Mouse (Mus musculus) limb, embryonic 14.5 days (tissue): ENCODE data around the gene Cxcr1. TPM values are rescaled to one million over a fixed set of nuclear protein-coding genes. Genes with fewer than 3 reads are reported as not detected.
A peak's percentile ranks its signal among the peaks of the same experiment; 100 is the strongest.

ENCODE experiments used
- ATAC-seq: fragments of 200-750 bp; cut with Nextera tagmentation; 2 replicates; pipeline ENCODE4 v1.8.0; 2017; ENCODE audit warnings: low read depth, moderate number of reproducible peaks, moderate TSS enrichment; ENCODE audit not compliant: low FRiP score
- DNase-seq: peaks from one replicate; pipeline ENCODE4 v3.0.0-alpha.2; 2015; ENCODE audit warnings: low spot score
- H3K27ac ChIP-seq: fragments of 300-500 bp; sonication (generic); replicated peaks from 2 replicates; pipeline ENCODE4 v1.5.1; 2014; ENCODE audit warnings: low read depth, mild to moderate bottlenecking, low read length, moderate library complexity, mixed read lengths
- H3K27me3 ChIP-seq: fragments of 300-500 bp; sonication (generic); 2 replicates; pipeline ENCODE4 v1.6.1; 2014; ENCODE audit warnings: low read length, mixed read lengths; ENCODE audit not compliant: control insufficient read depth, insufficient read depth
- H3K36me3 ChIP-seq: fragments of 300-500 bp; sonication (generic); 2 replicates; pipeline ENCODE4 v1.6.1; 2014; ENCODE audit warnings: mild to moderate bottlenecking, low read length, moderate library complexity, mixed read lengths; ENCODE audit not compliant: control insufficient read depth, insufficient read depth
- H3K4me1 ChIP-seq: fragments of 300-500 bp; sonication (generic); 2 replicates; pipeline ENCODE4 v1.6.1; 2014; ENCODE audit warnings: antibody characterized with exemption, low read length, mixed read lengths; ENCODE audit not compliant: control insufficient read depth, insufficient read depth
- H3K4me2 ChIP-seq: fragments of 300-500 bp; sonication (generic); replicated peaks from 2 replicates; pipeline ENCODE4 v1.6.1; 2014; ENCODE audit warnings: low read depth, mild to moderate bottlenecking, low read length, moderate library complexity; ENCODE audit not compliant: severe bottlenecking
- H3K4me3 ChIP-seq: fragments of 300-500 bp; sonication (generic); replicated peaks from 2 replicates; pipeline ENCODE4 v1.5.1; 2014; ENCODE audit warnings: low read length
- H3K9ac ChIP-seq: fragments of 300-500 bp; sonication (generic); 2 replicates; pipeline ENCODE4 v1.6.1; 2014; ENCODE audit warnings: mild to moderate bottlenecking, low read depth, low read length, moderate library complexity; ENCODE audit not compliant: severe bottlenecking
- H3K9me3 ChIP-seq: fragments of 300-500 bp; sonication (generic); 2 replicates; pipeline ENCODE4 v1.6.1; 2016; ENCODE audit warnings: low read length; ENCODE audit not compliant: control insufficient read depth
- POLR2A ChIP-seq: fragments of 200-500 bp; IDR thresholded peaks from 2 replicates; pipeline ENCODE4 v1.8.0; 2012; ENCODE audit warnings: inconsistent platforms, mild to moderate bottlenecking, moderate library complexity, borderline replicate concordance; ENCODE audit not compliant: insufficient read depth, insufficient read length; ENCODE audit errors: extremely low read depth
- WGBS: fragments of 180-500 bp; shearing (Covaris S2); extraction: QIAGEN DNeasy Blood & Tissue Kit; methylation state at CpG from one replicate; pipeline ENCODE4 v1.1.7; 2014; 5-methylcytosine and 5-hydroxymethylcytosine counted together
- microRNA counts: library from miRNA; unstranded; fragments of <30 nt; microRNA quantifications from one replicate; lab custom pipeline; 2016
- microRNA-seq: library from miRNA; unstranded; fragments of <30 nt; microRNA quantifications from one replicate; pipeline ENCODE4, GENCODE M21; 2016
- polyA plus RNA-seq, 2 experiments: library from polyadenylated mRNA; depleted of rRNA in 1 of 2; stranded (reverse) in 1 of 2; unstranded in 1 of 2; fragments of >200 nt; fragmentation: Nextera tagmentation in 1 of 2; extraction: Ambion mirVana in 1 of 2; gene quantifications; 2 replicates each; pipeline versions ENCODE4 v1.2.1 to v1.2.3; 2012 to 2014

The Cxcr1 gene
- polyA plus RNA-seq, 2 experiments = not detected

DNA sequence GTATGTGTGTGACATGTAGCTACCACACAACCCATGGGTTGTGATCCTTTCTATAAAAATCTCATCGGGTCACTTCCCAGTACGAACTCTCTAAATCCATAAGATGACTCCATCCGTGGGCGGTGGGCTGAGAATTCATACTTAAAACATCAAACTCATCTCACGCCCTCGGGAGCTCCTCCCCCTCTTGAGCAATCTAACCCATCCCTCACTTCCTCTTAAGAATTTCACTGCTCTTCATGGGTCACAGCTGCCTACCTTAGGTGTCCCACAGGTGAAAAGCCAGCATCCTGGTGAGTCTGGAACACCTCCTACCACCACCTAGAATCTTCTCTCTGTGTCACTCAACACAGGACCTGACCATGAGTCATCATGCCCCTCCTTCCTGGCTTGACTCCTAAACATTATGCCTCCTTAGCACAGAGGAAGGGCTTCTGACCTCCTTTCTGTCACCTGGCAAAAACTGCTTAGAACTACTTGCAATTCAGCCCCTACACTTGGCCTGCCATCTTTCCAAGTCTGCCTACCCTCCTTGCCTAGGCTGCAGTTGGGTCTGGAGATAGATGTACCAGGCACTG, 38.9 kb downstream of the Cxcr1 start:
- Histone ChIP-seq H3K27me3 (no peaks in the 10 kb centered on the region), H3K9ac (no peak overlapping the region), H3K4me1 (no peaks in the 10 kb centered on the region), H3K36me3 (no peaks in the 10 kb centered on the region), H3K27ac (no peak overlapping the region), H3K9me3 (no peaks in the 10 kb centered on the region), H3K4me2 (no peak overlapping the region), H3K4me3 (no peak overlapping the region)
- ATAC-seq (no peak), DNase-seq (no peak)
- 88% methylated on average over 6 of the region's 6 CpGs for WGBS
- no peak for TF ChIP-seq POLR2A

GRCm38 (mm10) chr1:74153461-74154184, 40.8 kb downstream of the Cxcr1 start, which contains the start of gene Cxcr2:
TSS of gene Cxcr2 (plus strand) at chr1:74153989.
- no peak within 1 kb of the TSS for H3K4me3 ChIP-seq
- H3K4me1 ChIP-seq = no peaks in the 10 kb centered on the region
- no peaks in the 10 kb centered on the region for H3K36me3 ChIP-seq
- no peaks in the 10 kb centered on the region for H3K9me3 ChIP-seq
- 75% methylated on average over 8 of the region's 8 CpGs for WGBS
- H3K27ac ChIP-seq = no peak within 1 kb of the TSS
- H3K9ac ChIP-seq = no peak within 1 kb of the TSS
- ATAC-seq (no peak), DNase-seq (no peak)
- H3K4me2 ChIP-seq = no peak within 1 kb of the TSS
- TF ChIP-seq POLR2A = no peak
- H3K27me3 ChIP-seq = no peaks in the 10 kb centered on the region

GRCm38 (mm10) chr1:74151091-74151490, 43.3 kb downstream of the Cxcr1 start:
- Histone ChIP-seq H3K9me3 (no peaks in the 10 kb centered on the region), H3K9ac (no peak overlapping the region), H3K4me1 (no peaks in the 10 kb centered on the region), H3K4me2 (no peak overlapping the region), H3K4me3 (no peak overlapping the region), H3K27ac (no peak overlapping the region), H3K27me3 (no peaks in the 10 kb centered on the region), H3K36me3 (no peaks in the 10 kb centered on the region)
- ATAC-seq (no peak), DNase-seq (no peak)
- TF ChIP-seq POLR2A = no peak
- WGBS = 72% methylated on average over 3 of the region's 3 CpGs

- no peak overlapping the region for H3K4me2 ChIP-seq
- H3K4me1 ChIP-seq = no peaks in the 10 kb centered on the region
- H3K36me3 ChIP-seq = no peaks in the 10 kb centered on the region
- DNase-seq (no peak), ATAC-seq (no peak)
- no peak overlapping the region for H3K27ac ChIP-seq
- WGBS = 82% methylated on average over 3 of the region's 3 CpGs
- TF ChIP-seq POLR2A = no peak
- no peak overlapping the region for H3K4me3 ChIP-seq
- H3K9ac ChIP-seq = no peak overlapping the region
- H3K9me3 ChIP-seq = no peaks in the 10 kb centered on the region
- no peaks in the 10 kb centered on the region for H3K27me3 ChIP-seq
These were observed 44.3 kb downstream of the Cxcr1 start for GRCm38 (mm10) chr1:74150101-74150500.

DNA sequence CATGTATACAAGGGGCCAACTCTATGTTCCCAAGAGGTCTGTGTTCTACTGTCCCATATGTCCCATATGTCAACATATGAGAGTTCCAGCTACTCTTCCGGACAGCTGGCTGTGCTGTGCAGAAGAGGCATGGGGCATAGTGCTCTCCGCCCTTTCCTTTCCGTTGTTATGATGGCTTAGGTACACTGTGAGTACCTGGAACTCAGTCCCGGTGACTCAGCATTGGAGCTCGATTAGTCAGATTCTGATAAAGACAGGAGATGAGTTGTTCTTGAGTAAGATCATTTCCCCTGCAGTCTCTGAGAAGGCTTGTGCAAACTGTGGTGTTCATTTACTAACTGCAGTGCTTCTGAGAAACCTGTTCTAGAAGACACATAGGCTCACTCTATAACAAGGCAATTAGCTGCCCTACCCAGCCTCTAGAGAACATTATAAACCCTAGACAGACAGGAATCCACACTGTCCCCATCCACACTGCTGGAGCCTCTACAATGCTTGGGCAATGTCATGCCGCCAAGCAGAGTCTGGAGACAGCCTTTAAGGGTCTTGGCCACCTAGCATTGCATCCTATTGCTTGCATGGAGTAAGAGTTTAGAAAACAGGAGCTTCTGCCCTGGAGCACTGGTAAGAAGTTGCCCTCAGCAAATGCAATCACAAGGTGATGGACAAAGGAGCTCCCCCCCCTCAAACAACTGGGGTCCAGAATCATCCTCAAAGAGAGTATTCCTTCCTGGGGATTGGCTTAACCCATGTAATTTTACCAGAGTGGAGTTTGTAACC, 45.1 kb downstream of the Cxcr1 start:
- DNase-seq (no peak), ATAC-seq (no peak)
- H3K27ac ChIP-seq = no peak overlapping the region
- no peak overlapping the region for H3K4me2 ChIP-seq
- no peak overlapping the region for H3K4me3 ChIP-seq
- no peaks in the 10 kb centered on the region for H3K4me1 ChIP-seq
- no peaks in the 10 kb centered on the region for H3K9me3 ChIP-seq
- no peaks in the 10 kb centered on the region for H3K27me3 ChIP-seq
- 82% methylated on average over 6 of the region's 6 CpGs for WGBS
- no peak overlapping the region for H3K9ac ChIP-seq
- no peaks in the 10 kb centered on the region for H3K36me3 ChIP-seq
- TF ChIP-seq POLR2A = no peak

MicroRNA genes within 50 kb of the gene (microRNA counts, 519-probe panel; counts per million panel counts)
- 1,400 counts per million, percentile 9 among the panel's probes with 10 or more counts for microRNA mmu-miR-1928 (lab: Ali Mortazavi, UCI)

Small RNAs within 50 kb of the gene (microRNA-seq; reads per million reads assigned to microRNA genes)
- gene Mir1928 = not detected

Other genes with a start within 250 kb of the Cxcr1 start
- gene Tns1, start 70.2 kb downstream of the Cxcr1 start, polyA plus RNA-seq (2012; rRNA removed) = 38.0 and 67.2 TPM in 2 replicates
- 51.3 and 55.9 TPM in 2 replicates for gene Tns1, start 70.2 kb downstream of the Cxcr1 start, polyA plus RNA-seq (2014; fragmentation: Nextera tagmentation; extraction: Ambion mirVana)
- 0.65 and 0.72 TPM in 2 replicates for gene Rufy4, start 69.1 kb downstream of the Cxcr1 start, polyA plus RNA-seq (2012; rRNA removed)
- 0.46 and 0.48 TPM in 2 replicates for gene Rufy4, start 69.1 kb downstream of the Cxcr1 start, polyA plus RNA-seq (2014; fragmentation: Nextera tagmentation; extraction: Ambion mirVana)
- gene Cxcr2, start 40.6 kb downstream of the Cxcr1 start, polyA plus RNA-seq (2012; rRNA removed) = 0.13 and 0.15 TPM in 2 replicates
- 0.06 TPM in 1 of 2 replicates, not detected in the other for gene Cxcr2, start 40.6 kb downstream of the Cxcr1 start, polyA plus RNA-seq (2014; fragmentation: Nextera tagmentation; extraction: Ambion mirVana)
- gene Arpc2, start 41.5 kb upstream of the Cxcr1 start, polyA plus RNA-seq (2012; rRNA removed) = 193 and 230 TPM in 2 replicates
- gene Arpc2, start 41.5 kb upstream of the Cxcr1 start, polyA plus RNA-seq (2014; fragmentation: Nextera tagmentation; extraction: Ambion mirVana) = 344 and 345 TPM in 2 replicates
- gene Gpbar1, start 83.9 kb upstream of the Cxcr1 start, polyA plus RNA-seq (2012; rRNA removed) = not detected in 2 replicates
- gene Gpbar1, start 83.9 kb upstream of the Cxcr1 start, polyA plus RNA-seq (2014; fragmentation: Nextera tagmentation; extraction: Ambion mirVana) = 0.25 and 0.34 TPM in 2 replicates
- 174 and 181 TPM in 2 replicates for gene Aamp, start 90.1 kb upstream of the Cxcr1 start, polyA plus RNA-seq (2012; rRNA removed)
- gene Aamp, start 90.1 kb upstream of the Cxcr1 start, polyA plus RNA-seq (2014; fragmentation: Nextera tagmentation; extraction: Ambion mirVana) = 228 and 238 TPM in 2 replicates
- 63.9 and 70.7 TPM in 2 replicates for gene Pnkd, start 90.3 kb upstream of the Cxcr1 start, polyA plus RNA-seq (2012; rRNA removed)
- 124 and 129 TPM in 2 replicates for gene Pnkd, start 90.3 kb upstream of the Cxcr1 start, polyA plus RNA-seq (2014; fragmentation: Nextera tagmentation; extraction: Ambion mirVana)
- 48.0 and 102 TPM in 2 replicates for gene Tmbim1, start 111.0 kb upstream of the Cxcr1 start, polyA plus RNA-seq (2012; rRNA removed)
- 37.7 and 41.7 TPM in 2 replicates for gene Tmbim1, start 111.0 kb upstream of the Cxcr1 start, polyA plus RNA-seq (2014; fragmentation: Nextera tagmentation; extraction: Ambion mirVana)
- gene Catip, start 167.5 kb upstream of the Cxcr1 start, polyA plus RNA-seq (2012; rRNA removed) = 3.8 and 4.2 TPM in 2 replicates
- 0.73 and 1.8 TPM in 2 replicates for gene Catip, start 167.5 kb upstream of the Cxcr1 start, polyA plus RNA-seq (2014; fragmentation: Nextera tagmentation; extraction: Ambion mirVana)
- 7.2 and 8.0 TPM in 2 replicates for gene Slc11a1, start 180.6 kb upstream of the Cxcr1 start, polyA plus RNA-seq (2012; rRNA removed)
- 3.2 and 3.5 TPM in 2 replicates for gene Slc11a1, start 180.6 kb upstream of the Cxcr1 start, polyA plus RNA-seq (2014; fragmentation: Nextera tagmentation; extraction: Ambion mirVana)
- 138 and 177 TPM in 2 replicates for gene Ctdsp1, start 196.9 kb upstream of the Cxcr1 start, polyA plus RNA-seq (2012; rRNA removed)
- 96.4 and 109 TPM in 2 replicates for gene Ctdsp1, start 196.9 kb upstream of the Cxcr1 start, polyA plus RNA-seq (2014; fragmentation: Nextera tagmentation; extraction: Ambion mirVana)
- gene Vil1, start 214.7 kb upstream of the Cxcr1 start, polyA plus RNA-seq (2012; rRNA removed) = 0.14 and 0.73 TPM in 2 replicates
- 0.08 and 0.10 TPM in 2 replicates for gene Vil1, start 214.7 kb upstream of the Cxcr1 start, polyA plus RNA-seq (2014; fragmentation: Nextera tagmentation; extraction: Ambion mirVana)